Mouse (Mus musculus) olfactory bulb, adult 2 months (tissue): ENCODE results near the gene Fkbp10.

Experiments used
- CTCF ChIP-seq: fragments of 200-500 bp; IDR thresholded peaks from 2 replicates; pipeline ENCODE4 v1.5.1; 2012; ENCODE audit warnings: low read depth, mild to moderate bottlenecking, low read length, moderate library complexity; ENCODE audit not compliant: insufficient read depth
- POLR2A ChIP-seq: fragments of 200-500 bp; IDR thresholded peaks from 2 replicates; pipeline ENCODE4 v1.6.1; 2012; ENCODE audit warnings: mild to moderate bottlenecking, low read depth, low read length, moderate library complexity; ENCODE audit not compliant: insufficient read depth

GRCm38 (mm10) chr11:100387111-100387510 lies 28.4 kb upstream of the Fkbp10 start:
- TF ChIP-seq POLR2A = no peak
- no peak for TF ChIP-seq CTCF
